Mouse (Mus musculus) bone marrow macrophage, adult 2 months (primary cell): ENCODE measurements around the gene Tnfaip1.

Experiments
- CTCF ChIP-seq: IDR thresholded peaks from 2 replicates; pipeline ENCODE4 v1.5.1; 2012; ENCODE audit warnings: low read depth, mild to moderate bottlenecking, low read length, moderate library complexity
- POLR2A ChIP-seq: IDR thresholded peaks from 2 replicates; pipeline ENCODE4 v1.6.1; 2012; ENCODE audit warnings: mild to moderate bottlenecking, low read depth, low read length, borderline replicate concordance

GRCm38 (mm10) chr11:78488168-78488567, 48.0 kb downstream of the Tnfaip1 start:
- TF ChIP-seq CTCF, result peak; percentile 90
- TF ChIP-seq POLR2A, result no peak
